Mouse (Mus musculus): Measurements from ENCODE around the gene Arhgap10.

- TF ChIP-seq GATA1 (IDR thresholded peaks at IDR 0.05; ENCODE audit: borderline replicate concordance, low read length) = no peak
- TF ChIP-seq FLI1 (IDR thresholded peaks at IDR 0.05; ENCODE audit: low read length) = no peak
These were observed 2.0 kb downstream of the Arhgap10 start for GRCm38 (mm10) chr8:77515786-77516185.

Data from megakaryocyte, embryonic 14.5 days (primary cell).